In genomic region chr17:87453336-87453735, GRCm38 (mm10) we compare ENCODE assay signal across 39 mouse cellular contexts. TPM values are rescaled to one million over a fixed set of nuclear protein-coding genes. Genes with fewer than 3 reads are reported as not detected.
"Had no signal": no experiment of that assay in that cellular context is flagged by ENCODE, and none has a peak within 500 bp of the region (broad histone marks: within the 10 kb centered on the region; RNA-seq: fewer than 3 reads in every experiment).

No protein-coding gene starts in this region.

- H3K4me3 ChIP-seq: heart, embryonic 13.5 days; heart, embryonic 15.5 days; hindbrain, embryonic 13.5 days; hindbrain, embryonic 15.5 days; intestine, embryonic 15.5 days; kidney, embryonic 15.5 days; limb, embryonic 13.5 days; limb, embryonic 15.5 days; liver, embryonic 12.5 days had no signal

- H3K4me1 ChIP-seq: limb, embryonic 15.5 days had no signal

- H3K27ac ChIP-seq: heart, embryonic 13.5 days; heart, embryonic 15.5 days; hindbrain, embryonic 13.5 days; hindbrain, embryonic 15.5 days; hindbrain, postnatal 0 days; intestine, embryonic 15.5 days; kidney, embryonic 15.5 days; kidney, postnatal 0 days; limb, embryonic 13.5 days; limb, embryonic 15.5 days; liver, embryonic 12.5 days; liver, embryonic 14.5 days had no signal

- H3K27me3 ChIP-seq: heart, embryonic 15.5 days; hindbrain, embryonic 13.5 days; hindbrain, embryonic 15.5 days; intestine, embryonic 15.5 days; kidney, embryonic 15.5 days; limb, embryonic 13.5 days; limb, embryonic 15.5 days had no signal

- H3K36me3 ChIP-seq: heart, embryonic 13.5 days; heart, embryonic 15.5 days; hindbrain, embryonic 13.5 days; hindbrain, embryonic 15.5 days; intestine, embryonic 15.5 days; kidney, embryonic 15.5 days; limb, embryonic 13.5 days; limb, embryonic 15.5 days; liver, embryonic 12.5 days had no signal

- H3K9me3 ChIP-seq: heart, embryonic 13.5 days; heart, embryonic 15.5 days; hindbrain, embryonic 13.5 days; hindbrain, embryonic 15.5 days; intestine, embryonic 15.5 days; kidney, embryonic 15.5 days; limb, embryonic 13.5 days; limb, embryonic 15.5 days; liver, embryonic 12.5 days had no signal

- DNase-seq: gastrocnemius, postnatal 14 days; gastrocnemius, postnatal 36 days; heart, adult 18-20 months; kidney, adult 11 months; kidney, adult 2 months; kidney, adult 9 months; kidney, postnatal 14 days; kidney, postnatal 36 days; layer of hippocampus, adult 9-11 months; layer of hippocampus, postnatal 36 days; left cerebral cortex, postnatal 4 days; lung, adult 18-20 months had no signal

RNA-seq across cellular contexts. Expression of gene Stpg4, which starts 25.8 kb away (rescaled TPM):
- total RNA-seq: gastrocnemius, adult 18-20 months; gastrocnemius, adult 8-10 months; gastrocnemius, postnatal 14 days; gastrocnemius, postnatal 36 days; heart, adult 18-20 months; heart, adult 8-10 months; heart, postnatal 25 days; layer of hippocampus, adult 18-20 months; layer of hippocampus, adult 8-10 months; layer of hippocampus, postnatal 14 days; layer of hippocampus, postnatal 36 days; left cerebral cortex, adult 18-20 months; left cerebral cortex, adult 8-10 months; left cerebral cortex, postnatal 4 days; liver, adult 2 months had no signal
- polyA plus RNA-seq: heart, embryonic 11.5 days; heart, embryonic 15.5 days; heart, postnatal 0 days; hindbrain, embryonic 11.5 days; hindbrain, embryonic 13.5 days; hindbrain, embryonic 15.5 days; hindbrain, postnatal 0 days; intestine, embryonic 15.5 days; kidney, adult 2 months; kidney, embryonic 15.5 days; kidney, postnatal 0 days; large intestine, adult 2 months; limb, embryonic 13.5 days; limb, embryonic 15.5 days; liver, adult 2 months; liver, embryonic 12.5 days; liver, embryonic 14.5 days; liver, embryonic 16.5 days had no signal
